Mouse (Mus musculus) A20 (cell line): Measurements from ENCODE around the gene Ercc1.

ENCODE experiments used
- DNase-seq: peaks from one replicate; pipeline ENCODE4 v3.0.0-alpha.2; 2011; ENCODE audit warnings: low read depth, low spot score

The Ercc1 gene

GRCm38 (mm10) chr7:19344237-19344847 lies at the start of gene Ercc1:
TSS of gene Ercc1 (plus strand) at chr7:19344778.
- no peak for DNase-seq

GRCm38 (mm10) chr7:19295503-19296185 lies 48.9 kb upstream of the Ercc1 start:
- DNase-seq = peak; percentile 94

- DNase-seq = no peak
These were observed 47.5 kb upstream of the Ercc1 start for GRCm38 (mm10) chr7:19297034-19297433.

- no peak for DNase-seq
These were observed 46.8 kb upstream of the Ercc1 start for GRCm38 (mm10) chr7:19297794-19298193.

GRCm38 (mm10) chr7:19299194-19299593 lies 45.4 kb upstream of the Ercc1 start:
- peak; percentile 79 for DNase-seq

GRCm38 (mm10) chr7:19300501-19301421 lies 43.8 kb upstream of the Ercc1 start:
- peak; percentile 93 for DNase-seq

GRCm38 (mm10) chr7:19301461-19302263 lies 42.9 kb upstream of the Ercc1 start:
- no peak for DNase-seq

GRCm38 (mm10) chr7:19302264-19303045 lies 42.1 kb upstream of the Ercc1 start:
- DNase-seq = no peak

GRCm38 (mm10) chr7:19303046-19303305 lies 41.6 kb upstream of the Ercc1 start:
- DNase-seq = no peak

GRCm38 (mm10) chr7:19303770-19304169 lies 40.8 kb upstream of the Ercc1 start:
- peak; percentile 83 for DNase-seq

- DNase-seq = no peak
These were observed 39.8 kb upstream of the Ercc1 start for GRCm38 (mm10) chr7:19304501-19305412.

GRCm38 (mm10) chr7:19305413-19305735 lies 39.2 kb upstream of the Ercc1 start:
- no peak for DNase-seq

- no peak for DNase-seq
These were observed 38.5 kb upstream of the Ercc1 start for GRCm38 (mm10) chr7:19305796-19306765.

GRCm38 (mm10) chr7:19306819-19307738 lies 37.5 kb upstream of the Ercc1 start:
- DNase-seq = no peak

- DNase-seq = peak; percentile 86
These were observed 36.7 kb upstream of the Ercc1 start for GRCm38 (mm10) chr7:19307739-19308453.

- DNase-seq = peak; percentile 98
These were observed 35.9 kb upstream of the Ercc1 start for GRCm38 (mm10) chr7:19308454-19309277.
